Mouse (Mus musculus) leukemia stem cell, adult 10-12 weeks (primary cell): ENCODE measurements around the gene Spata21. TPM values are rescaled to one million over a fixed set of nuclear protein-coding genes. Genes with fewer than 3 reads are reported as not detected.

ENCODE experiments used
- polyA plus RNA-seq: library from polyadenylated mRNA; stranded (reverse); fragments of >175 nt; gene quantifications from 2 replicates; pipeline ENCODE4 v1.2.3, GENCODE M21; 2012; ENCODE audit warnings: low replicate concordance

Spata21 gene
- polyA plus RNA-seq = 0.07 and 0.16 TPM in 2 replicates

DNA sequence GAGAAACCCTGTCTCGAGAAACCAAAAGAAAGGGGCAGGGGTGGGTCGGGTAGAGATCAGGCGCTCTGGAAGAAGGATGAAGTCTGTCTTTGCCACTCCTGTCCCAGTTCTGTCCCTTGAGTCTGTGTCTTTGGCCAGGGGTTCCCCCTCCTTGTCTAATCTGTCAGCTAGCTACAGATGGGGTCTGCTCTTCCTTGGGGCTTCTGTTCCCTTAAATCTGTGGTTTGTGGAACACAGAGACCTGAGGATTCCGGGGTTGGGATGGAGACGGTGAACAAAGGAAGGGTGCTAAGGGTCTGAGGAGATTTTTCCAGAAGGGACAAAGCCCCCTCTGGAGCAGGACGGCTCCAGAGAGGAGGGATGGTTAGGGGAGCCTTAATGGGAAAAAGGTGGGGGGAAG lies at the start of gene Spata21:
TSS of gene Spata21 (plus strand) at position 301 of the 400 bp plus-strand sequence.

GRCm38 (mm10) chr4:141060426-141061301 lies 27.5 kb upstream of the Spata21 start, which contains the start of gene Crocc:
TSS of gene Crocc (minus strand) at chr4:141060550.

DNA sequence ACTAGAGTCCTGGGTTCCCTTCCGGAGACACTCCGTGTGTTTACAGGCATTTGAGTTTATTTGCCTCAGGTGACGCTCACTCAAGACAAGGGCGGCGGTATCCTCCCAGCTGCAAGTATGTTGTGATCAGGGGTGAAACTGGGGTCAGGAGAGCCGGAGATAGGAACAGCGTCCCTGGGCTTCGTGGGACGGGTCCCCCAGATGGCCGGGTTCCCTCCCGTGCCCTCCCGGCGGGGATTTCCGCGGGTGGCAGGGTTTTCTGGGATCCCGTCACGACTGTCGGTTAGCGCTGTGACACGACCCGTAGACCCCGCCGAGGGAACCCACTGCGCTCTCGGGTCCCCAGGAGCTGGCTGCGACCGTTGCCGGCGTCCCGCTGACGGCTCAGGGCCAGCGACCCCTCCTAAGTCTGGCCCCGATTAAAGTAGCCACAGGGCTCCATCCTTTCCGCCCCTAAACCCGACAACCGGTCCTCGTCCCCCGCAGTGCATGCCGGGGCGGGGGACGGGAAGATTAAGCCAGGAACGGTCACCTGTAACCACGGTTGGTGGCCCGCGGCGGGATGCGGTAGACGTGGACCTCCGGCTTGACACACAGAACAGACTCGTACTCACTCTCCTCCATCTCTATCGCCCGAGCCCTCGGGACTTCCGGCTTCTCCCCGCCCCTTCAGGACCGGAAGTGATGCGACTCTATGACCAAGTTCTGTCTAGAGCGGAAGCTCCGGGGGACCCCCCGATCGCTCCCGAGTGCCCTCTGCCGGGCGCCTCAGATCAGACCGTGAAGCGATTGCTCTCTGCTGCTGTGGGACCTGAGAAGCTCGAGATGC lies 10.2 kb upstream of the Spata21 start, which contains the start of gene Necap2:
TSS of gene Necap2 (minus strand) at position 677 of the 829 bp plus-strand sequence.

GRCm38 (mm10) chr4:141139116-141139970 lies 51.2 kb downstream of the Spata21 start, which contains the start of gene Szrd1:
TSS of gene Szrd1 (minus strand) at chr4:141139775.

DNA sequence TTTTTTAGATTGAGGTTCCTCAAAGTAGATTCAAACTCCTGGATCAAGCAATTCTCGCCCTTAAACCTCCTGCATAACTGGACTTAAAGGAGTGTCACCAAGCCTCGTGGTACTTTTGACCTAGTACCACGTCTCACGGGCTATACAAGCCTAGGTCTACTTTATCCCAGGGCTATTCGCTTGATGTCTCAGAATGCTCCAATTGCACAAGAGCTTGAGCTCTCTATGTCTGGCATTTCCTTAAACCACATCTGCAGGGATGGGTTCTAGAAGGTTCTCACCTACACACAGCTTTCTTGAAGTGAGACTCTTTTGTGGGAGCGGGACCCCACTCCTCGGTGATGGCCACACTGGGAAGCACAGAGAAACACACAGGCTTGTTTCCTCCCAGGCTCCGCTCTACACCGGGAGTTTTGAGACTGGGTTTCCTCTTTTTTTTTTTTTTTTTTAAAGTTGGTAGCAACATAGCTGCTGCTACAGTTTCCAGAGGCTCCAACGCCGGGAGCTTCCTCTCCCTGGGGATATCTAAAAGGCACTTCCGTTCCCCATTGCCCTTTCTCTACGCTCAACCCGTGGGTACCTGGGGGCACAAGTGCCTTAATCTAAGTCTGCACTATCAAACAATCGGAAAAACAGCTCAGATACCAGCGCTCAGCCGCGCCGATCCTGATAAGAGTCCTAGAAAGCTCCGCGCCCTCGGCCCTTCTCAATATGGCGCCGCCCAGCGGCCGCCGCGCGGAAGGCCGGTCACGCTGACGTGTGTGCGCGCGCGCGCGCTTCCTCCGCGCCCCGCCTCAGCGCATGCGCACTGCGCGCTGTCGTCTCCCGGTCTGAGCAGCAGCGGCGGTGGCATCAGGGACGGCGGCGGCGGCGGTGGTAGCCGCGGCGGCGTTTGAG lies 59.2 kb downstream of the Spata21 start, which contains the start of gene Fbxo42:
TSS of gene Fbxo42 (plus strand) at position 802 of the 897 bp plus-strand sequence.

Other genes starting within 250 kb of the Spata21 start
- 0.22 and 0.39 TPM in 2 replicates for gene Padi1, start 242.6 kb upstream of the Spata21 start, polyA plus RNA-seq
- gene Padi2, start 182.0 kb upstream of the Spata21 start, polyA plus RNA-seq = 0.20 and 0.33 TPM in 2 replicates
- 46.5 and 140 TPM in 2 replicates for gene Sdhb, start 127.1 kb upstream of the Spata21 start, polyA plus RNA-seq
- gene Atp13a2, start 101.5 kb upstream of the Spata21 start, polyA plus RNA-seq = 197 and 219 TPM in 2 replicates
- 0.55 and 0.79 TPM in 2 replicates for gene Mfap2, start 77.9 kb upstream of the Spata21 start, polyA plus RNA-seq
- 3.5 and 7.3 TPM in 2 replicates for gene Crocc, start 27.8 kb upstream of the Spata21 start, polyA plus RNA-seq
- 323 and 426 TPM in 2 replicates for gene Necap2, start 10.0 kb upstream of the Spata21 start, polyA plus RNA-seq
- 118 and 198 TPM in 2 replicates for gene Szrd1, start 51.4 kb downstream of the Spata21 start, polyA plus RNA-seq
- gene Fbxo42, start 59.6 kb downstream of the Spata21 start, polyA plus RNA-seq = 13.7 and 20.9 TPM in 2 replicates
- gene Rsg1, start 125.6 kb downstream of the Spata21 start, polyA plus RNA-seq = 1.5 and 1.9 TPM in 2 replicates
- not detected in 2 replicates for gene Arhgef19, start 151.2 kb downstream of the Spata21 start, polyA plus RNA-seq
- gene Epha2, start 212.9 kb downstream of the Spata21 start, polyA plus RNA-seq = 0.34 and 0.42 TPM in 2 replicates